Mouse (Mus musculus): Measurements from ENCODE around the gene Gm4924.

Gm4924 gene

DNA sequence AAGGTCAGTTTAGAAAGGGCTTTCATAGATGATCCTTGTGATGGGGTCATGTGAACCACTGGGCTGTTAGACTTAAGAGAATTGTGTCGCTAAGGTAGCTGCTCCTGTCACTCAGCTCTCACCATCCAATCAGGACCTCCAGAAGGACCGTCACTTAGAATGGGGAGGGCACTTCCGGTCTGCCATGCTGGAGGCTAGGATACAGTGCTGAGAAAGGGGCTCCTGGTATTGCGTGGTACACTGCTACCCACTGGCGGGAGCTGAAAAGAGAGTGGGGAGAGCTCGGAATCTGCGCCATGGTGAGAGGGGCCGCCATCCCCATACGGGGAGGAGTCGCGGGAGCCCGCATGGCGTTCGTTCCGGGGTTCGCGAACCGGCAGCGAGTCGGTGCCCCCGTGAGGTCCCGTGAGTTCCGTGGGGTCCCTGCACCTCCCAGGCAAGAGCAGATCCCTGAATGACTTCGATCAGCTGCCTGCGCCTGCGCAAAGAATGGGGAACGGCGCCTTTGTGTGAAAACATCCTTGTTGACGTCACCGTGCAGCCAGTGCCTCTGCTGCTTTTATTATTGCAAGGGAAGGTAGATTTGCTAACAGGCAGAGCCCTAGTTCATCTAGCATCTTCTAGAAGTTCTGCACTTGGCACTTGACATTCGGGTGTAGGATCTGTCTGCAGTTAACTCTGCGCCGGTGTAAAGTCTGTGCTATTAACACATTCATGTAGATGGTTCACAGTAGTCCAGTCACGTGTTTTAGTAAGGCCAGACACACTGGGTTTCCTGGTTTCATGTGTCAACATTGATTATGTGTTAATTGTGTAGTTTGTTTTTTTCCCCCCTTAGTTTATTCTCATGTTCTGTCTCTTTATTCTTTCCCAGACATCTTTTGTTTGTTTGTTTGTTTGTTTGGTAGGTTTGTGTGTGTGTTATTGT is at the start of gene Gm4924:
Gene Gm4924, plus strand, starts transcription at position 173 of the 928 bp plus-strand sequence.
- peak; percentile 70 for DNase-seq (ENCODE audit: low spot score)

DNA sequence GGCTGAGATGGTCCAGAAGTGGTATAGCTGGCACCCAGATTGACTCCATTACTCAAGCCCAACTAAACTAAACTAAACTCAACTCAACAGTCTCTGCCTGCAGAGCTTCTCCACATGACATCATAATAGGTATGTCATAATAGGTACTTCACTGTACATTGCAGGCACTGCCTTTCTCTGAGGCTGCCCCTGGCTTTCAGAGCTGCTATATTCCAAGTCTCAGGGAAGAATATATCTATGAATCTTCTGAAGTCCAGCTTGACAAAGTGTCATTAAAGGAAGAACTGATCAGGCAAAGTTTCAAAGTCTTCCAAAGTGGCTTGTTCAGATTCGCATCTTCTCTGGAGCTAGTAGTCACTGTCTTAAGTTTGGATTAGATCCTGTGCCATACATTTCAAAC is 37.6 kb upstream of the Gm4924 start, which contains the start of gene 4932415D10Rik:
Gene 4932415D10Rik, minus strand, starts transcription at position 101 of the 400 bp plus-strand sequence.
- DNase-seq (ENCODE audit: low spot score): no peak

DNA sequence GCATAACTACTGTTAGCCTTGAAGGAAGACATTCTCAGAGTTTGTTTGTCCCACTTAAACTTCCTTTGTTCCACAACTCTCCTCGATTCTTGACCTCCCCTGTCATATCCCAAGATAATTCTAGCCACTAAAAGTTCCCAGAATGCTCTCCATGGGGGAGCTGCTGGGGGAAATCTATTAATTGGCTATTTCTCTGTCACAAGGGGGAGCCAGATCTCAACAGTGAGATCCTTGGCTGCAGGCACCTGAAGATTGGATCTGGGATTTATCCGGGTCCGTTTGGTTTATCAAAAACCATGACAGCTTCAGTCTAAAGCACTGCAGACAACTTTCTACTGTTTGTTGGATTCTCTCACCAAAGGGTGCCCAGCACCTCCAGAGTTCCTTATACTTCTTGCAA is 33.9 kb upstream of the Gm4924 start:
- DNase-seq (ENCODE audit: low spot score): no peak

DNA sequence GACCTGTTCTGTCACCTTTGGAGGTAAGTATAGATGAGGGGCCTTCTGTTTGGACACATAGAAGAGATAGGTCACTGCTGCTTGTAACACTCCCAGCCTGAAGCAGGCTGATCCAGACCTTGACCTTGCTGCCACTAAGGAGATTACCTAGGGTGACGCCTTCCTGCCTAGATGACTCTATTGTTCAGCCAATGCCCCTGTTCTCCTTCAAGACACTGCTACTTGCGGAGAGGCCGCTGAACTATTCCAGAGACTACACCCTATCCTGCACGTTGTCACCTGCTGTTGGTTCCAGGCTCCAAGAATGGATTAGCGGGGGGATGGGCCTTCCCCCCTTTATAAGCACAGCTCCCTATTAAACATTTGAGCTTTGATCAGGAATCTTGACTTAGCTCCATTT is 24.2 kb upstream of the Gm4924 start:
- no peak for DNase-seq (ENCODE audit: low spot score)

DNA sequence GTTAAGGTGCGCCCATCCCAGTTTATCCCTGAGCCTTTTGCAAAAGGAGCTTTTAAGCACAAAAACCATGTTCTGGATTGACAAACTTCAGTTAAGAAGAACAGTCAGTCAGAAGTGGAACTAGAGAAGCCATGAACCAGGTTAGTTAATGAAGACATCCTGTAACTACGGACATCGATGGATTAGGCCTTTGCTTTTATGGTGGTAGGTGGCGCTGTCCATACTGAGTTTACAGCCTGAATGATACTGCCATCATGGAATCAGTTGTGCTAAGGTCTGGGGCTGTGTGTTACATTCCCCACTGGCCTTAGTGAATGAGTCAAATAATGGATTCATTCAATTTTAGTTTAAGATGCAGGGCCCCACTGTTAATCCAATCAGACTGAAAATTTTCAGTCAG is 1.3 kb downstream of the Gm4924 start:
- no peak for DNase-seq (ENCODE audit: low spot score)

DNA sequence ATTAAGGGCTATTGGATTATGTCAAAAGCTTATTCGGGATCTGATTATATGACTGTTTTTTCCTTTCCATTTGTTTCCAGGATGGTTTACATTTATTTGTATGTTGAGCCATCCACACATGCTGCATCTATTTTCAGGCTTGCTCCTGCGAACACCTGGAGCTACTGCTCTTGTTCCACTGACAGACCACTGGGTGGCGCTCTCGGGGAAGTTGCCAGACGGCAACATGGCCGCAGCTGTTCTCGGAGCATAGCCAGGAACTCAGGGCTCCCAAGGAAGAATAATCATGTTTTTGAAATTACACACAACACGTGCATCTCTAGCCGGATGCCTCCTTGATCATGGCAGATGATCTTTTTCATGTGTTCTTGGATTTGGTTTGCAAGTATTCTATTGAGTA is 7.9 kb downstream of the Gm4924 start:
- no peak for DNase-seq (ENCODE audit: low spot score)

DNA sequence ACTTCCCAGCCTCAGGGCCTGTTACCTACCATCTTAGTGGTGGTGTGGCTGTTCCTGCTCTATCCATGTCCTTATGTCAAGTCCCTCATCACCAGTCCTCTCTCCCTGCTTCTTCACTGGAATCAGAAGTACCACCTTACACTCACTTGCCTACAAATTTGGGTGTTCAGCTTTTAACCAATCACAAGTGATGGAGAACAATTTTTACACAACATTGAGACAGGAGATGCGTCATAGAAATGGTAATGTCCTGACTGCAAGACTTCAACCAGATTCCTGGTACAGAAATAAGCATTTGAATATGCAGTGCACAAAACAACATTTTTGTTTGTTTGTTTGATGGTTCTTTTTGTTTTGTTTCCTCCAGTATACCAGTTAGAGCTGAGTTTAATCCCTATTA is 28.9 kb downstream of the Gm4924 start:
- no peak for DNase-seq (ENCODE audit: low spot score)

DNA sequence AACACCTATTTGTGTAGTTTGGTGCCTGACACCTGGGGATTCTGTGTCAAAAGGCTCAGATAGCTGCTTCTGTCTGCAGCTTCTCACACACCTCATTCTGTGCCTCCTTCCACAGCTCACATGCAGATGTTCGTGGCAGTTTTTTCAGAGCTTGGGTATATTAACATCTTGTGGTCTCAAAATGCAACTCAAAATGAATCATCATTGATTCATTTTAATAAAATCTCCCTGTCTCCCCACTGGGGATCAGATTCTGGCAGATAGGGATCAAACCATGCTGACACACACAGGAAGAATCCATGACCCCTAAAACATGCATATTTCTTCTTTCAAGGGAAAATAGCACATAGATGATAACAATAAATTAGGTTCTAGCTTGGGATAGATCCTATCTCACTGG is 55.5 kb downstream of the Gm4924 start:
- DNase-seq (ENCODE audit: low spot score): no peak

DNA sequence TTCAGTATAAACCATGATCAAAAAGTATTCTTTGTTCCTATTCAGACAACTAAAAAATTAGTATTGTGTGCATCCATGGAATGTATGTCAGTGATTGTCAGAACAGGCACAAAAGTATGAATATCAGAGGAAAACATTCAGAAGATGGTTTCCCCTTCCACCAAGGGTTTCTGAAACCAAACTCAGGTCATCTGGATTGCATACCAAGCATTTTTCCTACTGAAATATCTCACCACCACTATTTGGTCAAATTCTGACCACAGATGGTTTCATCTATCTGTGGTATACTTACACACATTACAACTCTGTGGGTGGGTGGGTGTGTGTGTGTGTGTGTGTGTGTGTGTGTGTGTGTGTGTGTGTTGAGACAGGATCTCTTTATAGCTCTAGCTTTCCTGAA is 69.6 kb downstream of the Gm4924 start:
- no peak for DNase-seq (ENCODE audit: low spot score)
